Mouse (Mus musculus) E14TG2a.4 (cell line): ENCODE measurements at regions not wholly inside any gene's neighbourhood (a gene's known extent, or its start where the extent isn't known, plus 50 kb on each side); places are given as distances from the start of the nearest gene placed in this dataset.

ENCODE experiments used
- H3K27me3 ChIP-seq: 2 replicates; pipeline ENCODE4 v1.6.1; 2014; ENCODE audit warnings: low read length, control low read depth; ENCODE audit not compliant: insufficient read depth
- H3K36me3 ChIP-seq: 2 replicates; pipeline ENCODE4 v1.6.1; 2014; ENCODE audit warnings: low read length, control low read depth; ENCODE audit not compliant: insufficient read depth
- H3K4me1 ChIP-seq: replicated peaks from 2 replicates; pipeline ENCODE4 v1.6.1; 2014; ENCODE audit warnings: low read depth, low read length, control low read depth
- H3K4me3 ChIP-seq: replicated peaks from 2 replicates; pipeline ENCODE4 v1.5.1; 2014; ENCODE audit warnings: mild to moderate bottlenecking, low read length
- H3K9me3 ChIP-seq: 2 replicates; pipeline ENCODE4 v1.6.1; 2014; ENCODE audit warnings: low read length, control low read depth
- CTCF ChIP-seq: conservative IDR thresholded peaks from 2 replicates; pipeline ENCODE4 v1.5.1; 2014; ENCODE audit warnings: low read length
- NANOG ChIP-seq: IDR thresholded peaks from 2 replicates; pipeline ENCODE4 v1.6.1; 2014; ENCODE audit warnings: borderline replicate concordance, low read length, mixed read lengths
- POU5F1 ChIP-seq: IDR thresholded peaks from 2 replicates; pipeline ENCODE4 v1.6.1; 2014; ENCODE audit warnings: low read length, borderline replicate concordance

- TF ChIP-seq CTCF (no peak), POU5F1 (no peak), NANOG (no peak)
Observed at GRCm38 (mm10) chr8:87037620-87038380, 152.7 kb upstream of the N4bp1 start.

GRCm38 (mm10) chr8:87035996-87036395 is 150.9 kb upstream of the N4bp1 start:
- Histone ChIP-seq H3K4me1 (peaks cover 10% of the 10 kb centered on the region; the same call in 1 of the 2 replicates), H3K9me3 (no peaks in the 10 kb centered on the region), H3K36me3 (no peaks in the 10 kb centered on the region), H3K4me3 (no peak overlapping the region), H3K27me3 (peaks cover 32% of the 10 kb centered on the region)
- TF ChIP-seq CTCF (no peak), POU5F1 (no peak), NANOG (no peak)

More at GRCm38 (mm10) chr8:87037620-87038380, 152.7 kb upstream of the N4bp1 start:
- H3K27me3 ChIP-seq: peaks cover 32% of the 10 kb centered on the region
- H3K9me3 ChIP-seq: no peaks in the 10 kb centered on the region
- H3K4me1 ChIP-seq: peaks cover 10% of the 10 kb centered on the region; the same call in 1 of the 2 replicates
- H3K4me3 ChIP-seq: peak overlapping the region; percentile 76
- no peaks in the 10 kb centered on the region for H3K36me3 ChIP-seq

- TF ChIP-seq CTCF (no peak), POU5F1 (no peak), NANOG (no peak)
- Histone ChIP-seq H3K4me3 (no peak overlapping the region), H3K27me3 (no peaks in the 10 kb centered on the region), H3K4me1 (no peaks in the 10 kb centered on the region), H3K9me3 (peaks cover 4% of the 10 kb centered on the region; the same call in 1 of the 2 replicates), H3K36me3 (no peaks in the 10 kb centered on the region)
Observed at GRCm38 (mm10) chr8:87028171-87028570, 143.1 kb upstream of the N4bp1 start.

GRCm38 (mm10) chr8:87025946-87026345 is 140.9 kb upstream of the N4bp1 start:
- Histone ChIP-seq H3K4me1 (no peaks in the 10 kb centered on the region), H3K27me3 (no peaks in the 10 kb centered on the region), H3K9me3 (peaks cover 4% of the 10 kb centered on the region; the same call in 1 of the 2 replicates), H3K4me3 (no peak overlapping the region), H3K36me3 (no peaks in the 10 kb centered on the region)
- TF ChIP-seq NANOG (no peak), POU5F1 (no peak), CTCF (no peak)

GRCm38 (mm10) chr8:87019795-87020194 is 134.7 kb upstream of the N4bp1 start:
- TF ChIP-seq CTCF (no peak), NANOG (no peak), POU5F1 (no peak)

GRCm38 (mm10) chr8:86975546-86975945 is 90.5 kb upstream of the N4bp1 start:
- Histone ChIP-seq H3K36me3 (no peaks in the 10 kb centered on the region), H3K4me3 (no peak overlapping the region), H3K4me1 (no peaks in the 10 kb centered on the region), H3K9me3 (peaks cover 7% of the 10 kb centered on the region; the same call in 1 of the 2 replicates), H3K27me3 (no peaks in the 10 kb centered on the region)
- TF ChIP-seq POU5F1 (no peak), NANOG (no peak), CTCF (no peak)

More at GRCm38 (mm10) chr8:87019795-87020194, 134.7 kb upstream of the N4bp1 start:
- Histone ChIP-seq H3K4me1 (no peaks in the 10 kb centered on the region), H3K9me3 (peaks cover 5% of the 10 kb centered on the region; the same call in 1 of the 2 replicates), H3K4me3 (no peak overlapping the region), H3K27me3 (no peaks in the 10 kb centered on the region), H3K36me3 (no peaks in the 10 kb centered on the region)

- H3K36me3 ChIP-seq: no peaks in the 10 kb centered on the region
- TF ChIP-seq POU5F1 (no peak), NANOG (no peak), CTCF (no peak)
- no peak overlapping the region for H3K4me3 ChIP-seq
- H3K9me3 ChIP-seq: peaks cover 12% of the 10 kb centered on the region
- no peaks in the 10 kb centered on the region for H3K4me1 ChIP-seq
- H3K27me3 ChIP-seq: no peaks in the 10 kb centered on the region
Observed at GRCm38 (mm10) chr8:86971736-86972135, 86.7 kb upstream of the N4bp1 start.

- TF ChIP-seq NANOG: no peak
- no peak for TF ChIP-seq CTCF
- TF ChIP-seq POU5F1: no peak
- no peaks in the 10 kb centered on the region for H3K27me3 ChIP-seq
Observed at GRCm38 (mm10) chr8:86969051-86969450, 84.0 kb upstream of the N4bp1 start.

More at GRCm38 (mm10) chr8:86969051-86969450, 84.0 kb upstream of the N4bp1 start:
- H3K4me3 ChIP-seq: no peak overlapping the region
- H3K9me3 ChIP-seq: peaks cover 9% of the 10 kb centered on the region; the same call in 1 of the 2 replicates
- no peaks in the 10 kb centered on the region for H3K4me1 ChIP-seq
- H3K36me3 ChIP-seq: no peaks in the 10 kb centered on the region
